Mouse (Mus musculus): ENCODE measurements around the gene Fkbp2.
"Not testable (repeated sequence)": the region's sequence is repeated elsewhere in the genome, so short reads cannot be mapped to it uniquely, and the experiment has no call there.

Fkbp2 gene

GRCm38 (mm10) chr19:6991166-6991565 lies 10.9 kb upstream of the Fkbp2 start:
- not testable (repeated sequence) for DNase-seq (ENCODE audit: low spot score)

GRCm38 (mm10) chr19:6990712-6991111 lies 10.4 kb upstream of the Fkbp2 start:
- no peak for DNase-seq (ENCODE audit: low spot score)

- no peak for DNase-seq (ENCODE audit: low spot score)
Observed at GRCm38 (mm10) chr19:6989251-6989650, 8.9 kb upstream of the Fkbp2 start.

GRCm38 (mm10) chr19:6987904-6988285 lies 7.6 kb upstream of the Fkbp2 start:
- DNase-seq (ENCODE audit: low spot score): no peak

- peak; percentile 58 for DNase-seq (ENCODE audit: low spot score)
Observed at GRCm38 (mm10) chr19:6987061-6987903, 7.0 kb upstream of the Fkbp2 start, which contains the start of gene Vegfb. Gene Vegfb (minus strand): TSS chr19:6987651.

GRCm38 (mm10) chr19:6985951-6986708 lies 5.8 kb upstream of the Fkbp2 start:
- DNase-seq (ENCODE audit: low spot score): no peak

- DNase-seq (ENCODE audit: low spot score): no peak
Observed at GRCm38 (mm10) chr19:6985300-6985699, 5.0 kb upstream of the Fkbp2 start.

- DNase-seq (ENCODE audit: low spot score): no peak
Observed at GRCm38 (mm10) chr19:6983621-6984020, 3.3 kb upstream of the Fkbp2 start.

- DNase-seq (ENCODE audit: low spot score): no peak
Observed at GRCm38 (mm10) chr19:6981465-6981864, 1.2 kb upstream of the Fkbp2 start.

- peak; percentile 99 for DNase-seq (ENCODE audit: low spot score)
Observed at GRCm38 (mm10) chr19:6979486-6980380, 568 bp downstream of the Fkbp2 start.

GRCm38 (mm10) chr19:6979001-6979479 lies 1.3 kb downstream of the Fkbp2 start:
- DNase-seq (ENCODE audit: low spot score): peak; percentile 54

- no peak for DNase-seq (ENCODE audit: low spot score)
Observed at GRCm38 (mm10) chr19:6978639-6978974, 1.7 kb downstream of the Fkbp2 start.

- DNase-seq (ENCODE audit: low spot score): no peak
Observed at GRCm38 (mm10) chr19:6977759-6978638, 2.3 kb downstream of the Fkbp2 start.

- peak; percentile 67 for DNase-seq (ENCODE audit: low spot score)
Observed at GRCm38 (mm10) chr19:6975537-6976521, 4.5 kb downstream of the Fkbp2 start, which contains the start of gene Plcb3. Gene Plcb3 (minus strand): TSS chr19:6976470.

GRCm38 (mm10) chr19:6974211-6975205 lies 5.8 kb downstream of the Fkbp2 start, which contains the start of gene Ppp1r14b:
Gene Ppp1r14b (plus strand): TSS chr19:6974968.
- DNase-seq (ENCODE audit: low spot score): peak; percentile 84

- no peak for DNase-seq (ENCODE audit: low spot score)
Observed at GRCm38 (mm10) chr19:6973581-6974190, 6.6 kb downstream of the Fkbp2 start.

GRCm38 (mm10) chr19:6972247-6972917 lies 7.9 kb downstream of the Fkbp2 start:
- DNase-seq (ENCODE audit: low spot score): no peak
